Mouse (Mus musculus): ENCODE measurements around the gene Bcl2l10. TPM values are rescaled to one million over a fixed set of nuclear protein-coding genes. Genes with fewer than 3 reads are reported as not detected.
A peak's percentile ranks its signal among the peaks of the same experiment; 100 is the strongest.

Bcl2l10 gene
- total RNA-seq (2014; rRNA removed): not detected in 2 replicates
- not detected in 2 replicates for polyA plus RNA-seq (2015; fragmentation: Nextera tagmentation; extraction: Ambion mirVana)

GRCm38 (mm10) chr9:75347458-75347857 lies at the start of gene Bcl2l10:
Gene Bcl2l10 (plus strand): TSS chr9:75347758.
- no peak within 1 kb of the TSS for H3K27ac ChIP-seq (ENCODE audit: low read depth, low read length)
- H3K36me3 ChIP-seq (ENCODE audit: insufficient read depth): peaks cover 37% of the 10 kb centered on the region
- 94% methylated on average over 5 of the region's 5 CpGs for WGBS
- no peaks in the 10 kb centered on the region for H3K4me1 ChIP-seq (ENCODE audit: insufficient read depth)
- TF ChIP-seq CTCF (IDR thresholded peaks at IDR 0.05; ENCODE audit: low read depth): no peak
- no peaks in the 10 kb centered on the region for H3K9me3 ChIP-seq (ENCODE audit: low read length)
- no peak within 1 kb of the TSS for H3K4me3 ChIP-seq (ENCODE audit: low read depth, low read length)
- H3K4me2 ChIP-seq (ENCODE audit: low read depth): no peak within 1 kb of the TSS
- ATAC-seq (no peak), DNase-seq (no peak)
- H3K27me3 ChIP-seq (ENCODE audit: insufficient read depth, low read length): no peaks in the 10 kb centered on the region
- H3K9ac ChIP-seq: no peak within 1 kb of the TSS

- Histone ChIP-seq H3K9me3 (ENCODE audit: low read length) (no peaks in the 10 kb centered on the region), H3K27me3 (ENCODE audit: insufficient read depth, low read length) (no peaks in the 10 kb centered on the region), H3K4me3 (ENCODE audit: low read depth, low read length) (no peak overlapping the region), H3K9ac (no peak overlapping the region), H3K4me1 (ENCODE audit: insufficient read depth) (no peaks in the 10 kb centered on the region), H3K4me2 (ENCODE audit: low read depth) (no peak overlapping the region), H3K36me3 (ENCODE audit: insufficient read depth) (no peaks in the 10 kb centered on the region), H3K27ac (ENCODE audit: low read depth, low read length) (no peak overlapping the region)
- peak; percentile 35 for TF ChIP-seq CTCF (IDR thresholded peaks at IDR 0.05; ENCODE audit: low read depth)
- WGBS: 81% methylated on average over 2 of the region's 2 CpGs
- ATAC-seq (no peak), DNase-seq (no peak)
Measured at GRCm38 (mm10) chr9:75299342-75299741, 48.2 kb upstream of the Bcl2l10 start.

- Histone ChIP-seq H3K27me3 (ENCODE audit: insufficient read depth, low read length) (no peaks in the 10 kb centered on the region), H3K9me3 (ENCODE audit: low read length) (no peaks in the 10 kb centered on the region), H3K4me3 (ENCODE audit: low read depth, low read length) (no peak overlapping the region), H3K4me2 (ENCODE audit: low read depth) (no peak overlapping the region), H3K9ac (no peak overlapping the region), H3K27ac (ENCODE audit: low read depth, low read length) (no peak overlapping the region), H3K4me1 (ENCODE audit: insufficient read depth) (no peaks in the 10 kb centered on the region), H3K36me3 (ENCODE audit: insufficient read depth) (no peaks in the 10 kb centered on the region)
- ATAC-seq: no peak
- TF ChIP-seq CTCF (IDR thresholded peaks at IDR 0.05; ENCODE audit: low read depth): no peak
- WGBS: 82% methylated on average over 2 of the region's 2 CpGs
- DNase-seq: no peak
Measured at GRCm38 (mm10) chr9:75303033-75303432, 44.5 kb upstream of the Bcl2l10 start.

GRCm38 (mm10) chr9:75303701-75304261 lies 43.8 kb upstream of the Bcl2l10 start:
- ATAC-seq: peak; percentile 23
- H3K27ac ChIP-seq (ENCODE audit: low read depth, low read length): no peak overlapping the region
- no peaks in the 10 kb centered on the region for H3K4me1 ChIP-seq (ENCODE audit: insufficient read depth)
- H3K9ac ChIP-seq: no peak overlapping the region
- 43% methylated on average over 16 of the region's 16 CpGs for WGBS
- no peaks in the 10 kb centered on the region for H3K36me3 ChIP-seq (ENCODE audit: insufficient read depth)
- no peaks in the 10 kb centered on the region for H3K9me3 ChIP-seq (ENCODE audit: low read length)
- H3K4me2 ChIP-seq (ENCODE audit: low read depth): no peak overlapping the region
- no peaks in the 10 kb centered on the region for H3K27me3 ChIP-seq (ENCODE audit: insufficient read depth, low read length)
- no peak for TF ChIP-seq CTCF (IDR thresholded peaks at IDR 0.05; ENCODE audit: low read depth)
- H3K4me3 ChIP-seq (ENCODE audit: low read depth, low read length): no peak overlapping the region
- DNase-seq: no peak

GRCm38 (mm10) chr9:75304286-75304685 lies 43.3 kb upstream of the Bcl2l10 start:
- Histone ChIP-seq H3K4me2 (ENCODE audit: low read depth) (no peak overlapping the region), H3K9me3 (ENCODE audit: low read length) (no peaks in the 10 kb centered on the region), H3K9ac (no peak overlapping the region), H3K27ac (ENCODE audit: low read depth, low read length) (no peak overlapping the region), H3K27me3 (ENCODE audit: insufficient read depth, low read length) (no peaks in the 10 kb centered on the region), H3K4me1 (ENCODE audit: insufficient read depth) (no peaks in the 10 kb centered on the region), H3K4me3 (ENCODE audit: low read depth, low read length) (no peak overlapping the region), H3K36me3 (ENCODE audit: insufficient read depth) (no peaks in the 10 kb centered on the region)
- ATAC-seq: no peak
- no peak for DNase-seq
- no peak for TF ChIP-seq CTCF (IDR thresholded peaks at IDR 0.05; ENCODE audit: low read depth)
- WGBS: 33% methylated on average over 7 of the region's 7 CpGs

- Histone ChIP-seq H3K9me3 (ENCODE audit: low read length) (no peaks in the 10 kb centered on the region), H3K4me2 (ENCODE audit: low read depth) (no peak within 1 kb of the TSS), H3K36me3 (ENCODE audit: insufficient read depth) (no peaks in the 10 kb centered on the region), H3K4me3 (ENCODE audit: low read depth, low read length) (no peak within 1 kb of the TSS), H3K27ac (ENCODE audit: low read depth, low read length) (no peak within 1 kb of the TSS), H3K9ac (no peak within 1 kb of the TSS), H3K4me1 (ENCODE audit: insufficient read depth) (no peaks in the 10 kb centered on the region), H3K27me3 (ENCODE audit: insufficient read depth, low read length) (no peaks in the 10 kb centered on the region)
- no peak for ATAC-seq
- no peak for TF ChIP-seq CTCF (IDR thresholded peaks at IDR 0.05; ENCODE audit: low read depth)
- 68% methylated on average over 11 of the region's 11 CpGs for WGBS
- DNase-seq: peak; percentile 42
Measured at GRCm38 (mm10) chr9:75306126-75306898, 41.2 kb upstream of the Bcl2l10 start, which contains the start of gene Gnb5. Gene Gnb5 (plus strand): TSS chr9:75306288.

- 77% methylated on average over 5 of the region's 5 CpGs for WGBS
- TF ChIP-seq CTCF (IDR thresholded peaks at IDR 0.05; ENCODE audit: low read depth): no peak
- Histone ChIP-seq H3K4me3 (ENCODE audit: low read depth, low read length) (no peak overlapping the region), H3K9ac (no peak overlapping the region), H3K27ac (ENCODE audit: low read depth, low read length) (no peak overlapping the region), H3K4me1 (ENCODE audit: insufficient read depth) (no peaks in the 10 kb centered on the region), H3K4me2 (ENCODE audit: low read depth) (no peak overlapping the region), H3K9me3 (ENCODE audit: low read length) (no peaks in the 10 kb centered on the region), H3K36me3 (ENCODE audit: insufficient read depth) (no peaks in the 10 kb centered on the region), H3K27me3 (ENCODE audit: insufficient read depth, low read length) (no peaks in the 10 kb centered on the region)
- DNase-seq (no peak), ATAC-seq (no peak)
Measured at GRCm38 (mm10) chr9:75307015-75307414, 40.5 kb upstream of the Bcl2l10 start.
